Mouse (Mus musculus) ovary, postnatal 14 days (tissue): ENCODE measurements around the gene Hspbp1.

Experiments
- DNase-seq: peaks from one replicate; pipeline ENCODE4 v3.0.0; 2022; ENCODE audit warnings: low spot score

Gene Hspbp1

DNA sequence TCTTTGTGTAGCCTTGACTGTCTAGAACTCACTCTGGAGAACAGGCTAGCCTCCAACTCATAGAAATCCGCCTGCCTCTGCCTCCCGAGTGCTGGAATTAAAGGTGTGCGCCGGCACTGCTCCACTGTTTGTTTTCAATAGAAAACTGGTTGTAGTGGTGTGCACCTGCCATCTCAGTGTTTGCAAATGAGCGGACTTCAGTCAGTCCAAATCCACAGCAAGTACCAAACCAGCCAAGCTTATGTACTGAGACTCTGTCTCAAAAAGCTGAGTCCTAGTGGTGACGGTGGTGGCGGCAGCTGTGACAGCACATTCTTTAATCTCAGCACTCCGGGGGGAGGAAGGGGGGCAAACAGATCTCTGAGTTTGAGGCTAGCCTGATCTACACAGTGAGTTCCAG lies 16.4 kb downstream of the Hspbp1 start:
- DNase-seq = no peak

DNA sequence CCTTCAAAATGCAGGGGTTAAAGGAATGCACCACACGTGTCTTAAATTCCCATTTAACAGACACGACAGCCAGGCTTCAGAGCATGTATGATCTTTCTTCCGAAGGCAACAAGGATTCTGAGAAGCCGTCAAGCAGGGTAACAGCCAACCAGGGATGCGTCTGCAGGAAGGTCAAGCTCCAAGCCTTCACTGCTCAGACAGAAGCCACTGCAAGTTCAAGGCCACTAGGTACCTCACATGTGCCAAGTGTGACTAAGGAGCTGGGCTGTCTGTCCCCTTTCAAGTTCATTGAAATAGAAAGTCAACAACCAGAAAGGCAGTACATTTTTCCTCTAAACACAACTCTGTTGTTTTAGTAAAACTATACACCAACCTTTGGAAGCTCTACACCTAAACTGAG lies 18.0 kb downstream of the Hspbp1 start:
- DNase-seq = no peak

DNA sequence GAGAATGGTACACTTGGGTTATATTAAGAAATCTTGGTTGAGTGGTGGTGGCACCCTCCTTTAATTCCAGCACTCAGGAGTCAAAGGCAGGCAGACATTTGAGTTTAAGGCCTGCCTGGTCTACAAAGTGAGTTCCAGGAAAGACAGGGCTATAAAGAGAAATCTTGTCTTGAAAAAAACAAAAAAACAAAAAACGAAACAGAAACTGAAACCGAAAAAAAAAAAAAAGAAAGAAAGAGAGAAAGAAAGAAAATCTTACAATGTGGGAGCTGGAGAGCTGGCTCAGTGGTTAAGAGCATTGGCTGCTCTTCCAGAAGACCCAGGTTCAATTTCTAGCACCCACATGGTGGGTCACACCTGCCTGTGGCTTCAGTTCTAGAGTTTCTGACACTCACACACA lies 21.1 kb downstream of the Hspbp1 start:
- no peak for DNase-seq

DNA sequence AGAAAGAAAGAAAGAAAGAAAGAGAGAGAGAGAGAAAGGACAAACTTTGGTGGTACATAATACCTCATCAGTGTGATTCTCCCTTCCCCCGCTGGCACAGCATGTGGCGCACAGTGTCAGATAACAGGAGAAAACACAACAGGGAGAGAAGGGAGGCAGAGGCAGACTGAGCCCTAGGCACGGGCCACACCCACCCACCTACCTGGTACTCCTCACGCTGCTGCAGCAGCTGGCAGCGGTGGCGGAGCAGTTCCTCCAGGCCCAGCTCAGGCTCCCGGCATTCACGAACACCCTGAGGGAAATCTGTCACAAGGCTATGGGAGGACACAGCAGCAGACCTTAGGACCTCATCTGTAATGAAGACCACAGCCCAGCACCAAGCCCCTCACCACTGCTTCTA lies 21.7 kb downstream of the Hspbp1 start:
- DNase-seq = no peak

DNA sequence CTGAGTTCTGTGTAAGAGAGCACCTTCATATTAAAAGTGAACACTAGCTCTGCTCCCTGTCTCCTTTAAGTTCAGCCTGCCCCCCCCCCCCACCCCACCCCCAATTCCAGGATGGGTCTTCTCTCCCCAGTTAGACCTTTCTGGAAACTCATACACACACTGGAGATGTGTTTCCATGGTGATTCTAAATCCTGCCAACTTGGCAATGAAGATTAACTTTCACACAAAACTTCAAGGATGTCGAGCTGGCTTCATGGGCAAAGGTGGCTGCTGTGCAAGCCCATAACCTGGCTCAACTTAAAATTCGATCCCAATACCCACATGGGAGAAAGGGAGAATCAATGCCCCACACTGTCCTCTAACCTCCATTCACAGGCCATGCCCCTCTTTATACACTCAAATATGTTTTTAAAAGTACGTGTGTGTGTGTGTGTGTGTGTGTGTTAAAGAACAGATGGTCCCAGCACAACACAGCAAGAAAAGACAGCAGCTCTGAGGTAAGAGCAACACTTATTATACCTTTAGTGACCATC lies 24.9 kb downstream of the Hspbp1 start:
- DNase-seq = no peak

DNA sequence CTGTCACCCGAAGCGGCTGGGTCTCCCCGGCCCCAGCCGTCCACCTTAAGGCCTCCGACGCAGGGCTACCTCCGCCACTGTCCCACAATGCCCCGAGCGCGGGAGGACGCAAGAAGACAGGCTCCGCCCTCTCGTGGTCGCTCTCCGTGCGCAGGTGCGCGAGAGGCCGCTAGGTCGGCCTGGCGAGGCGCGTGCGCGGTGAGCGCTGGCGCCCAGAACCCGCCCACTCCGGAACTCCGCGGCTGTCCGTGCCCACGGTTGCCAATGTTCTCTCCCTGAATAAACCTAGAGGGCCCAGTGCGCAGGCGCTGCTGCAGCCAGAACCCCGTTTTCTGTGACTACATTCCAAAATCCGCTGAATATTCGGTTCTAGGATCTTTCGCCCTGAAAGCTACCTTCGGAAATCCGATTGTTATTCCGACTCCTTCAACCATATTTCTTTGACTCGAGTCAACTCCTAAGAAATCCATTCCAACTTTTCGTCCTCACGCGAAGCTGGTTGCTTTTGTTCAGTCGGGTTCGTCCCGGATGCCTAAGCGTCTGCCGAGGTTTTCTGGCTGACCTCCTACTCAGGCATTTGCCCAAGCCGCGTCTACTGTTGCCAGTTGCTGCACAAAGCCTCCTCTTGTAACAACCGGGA lies 25.8 kb downstream of the Hspbp1 start, which contains the start of gene Ppp6r1:
Gene Ppp6r1 (minus strand): TSS at position 108 of the 640 bp plus-strand sequence.
- DNase-seq = peak; percentile 91

DNA sequence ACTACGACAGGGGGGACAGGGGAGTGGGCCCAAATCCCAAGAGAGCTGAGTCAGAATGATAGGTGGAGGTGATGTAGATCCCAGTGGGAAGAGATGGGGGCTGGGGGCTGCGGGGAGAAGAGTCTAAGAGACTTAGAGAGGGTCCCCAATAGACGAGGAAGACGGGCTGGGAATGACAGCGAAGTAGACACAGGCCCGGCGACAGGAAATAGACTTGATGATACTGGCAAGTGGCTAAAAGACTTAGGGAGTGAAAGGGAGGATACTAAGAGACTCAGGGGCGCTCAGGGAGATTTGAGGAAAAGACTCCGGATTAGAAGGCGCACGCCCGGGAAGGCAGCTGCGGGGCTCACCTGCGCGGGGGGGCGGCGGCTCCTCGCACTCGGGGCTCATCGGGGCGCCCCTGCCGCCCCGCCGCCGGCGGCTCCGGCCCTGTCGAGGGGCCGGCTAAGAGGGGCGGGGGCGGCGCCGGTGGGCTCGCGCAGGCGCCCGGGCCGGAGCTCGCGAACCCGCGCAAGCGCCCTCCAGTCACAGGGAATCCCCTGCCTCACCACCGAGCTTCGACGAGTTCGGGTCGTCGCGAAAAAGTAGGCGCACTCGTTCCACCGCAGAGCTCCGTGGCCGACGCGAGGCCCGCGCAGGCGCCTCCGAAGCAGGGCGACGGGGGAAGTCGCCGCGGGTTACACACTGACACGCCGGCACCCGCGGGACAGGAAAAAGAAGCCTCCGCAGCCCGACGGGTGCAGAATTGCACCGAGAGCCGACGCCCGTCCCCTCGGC lies 26.6 kb downstream of the Hspbp1 start:
- no peak for DNase-seq

DNA sequence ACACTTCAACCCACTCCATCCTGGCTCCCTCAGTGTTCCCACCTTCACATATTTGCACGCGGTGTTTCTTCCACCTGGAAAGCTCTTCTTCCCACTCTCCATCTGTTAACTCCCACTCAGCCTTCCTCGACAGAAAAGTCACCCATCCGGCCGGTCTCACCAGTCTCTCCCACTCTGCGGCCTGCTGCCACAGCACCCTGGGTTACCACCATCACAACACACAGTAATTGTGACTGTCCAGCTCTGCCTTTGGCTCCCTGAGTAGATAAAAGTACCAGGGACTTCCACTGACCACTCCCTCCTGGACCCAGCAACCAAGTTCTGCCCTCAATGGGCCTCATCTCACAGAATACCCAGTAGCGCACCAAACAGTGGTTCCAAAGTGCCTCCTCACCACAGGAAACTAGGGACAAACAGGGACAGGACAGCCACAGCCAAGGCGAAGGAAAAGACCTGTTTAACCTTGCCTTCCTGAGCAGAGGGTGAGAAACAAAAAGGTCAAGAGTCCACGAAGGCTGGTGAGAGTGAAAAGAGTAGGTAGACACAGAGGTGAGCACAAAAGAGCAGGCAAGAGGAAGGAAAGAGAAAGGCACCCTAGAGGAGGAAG lies 27.2 kb downstream of the Hspbp1 start:
- no peak for DNase-seq

DNA sequence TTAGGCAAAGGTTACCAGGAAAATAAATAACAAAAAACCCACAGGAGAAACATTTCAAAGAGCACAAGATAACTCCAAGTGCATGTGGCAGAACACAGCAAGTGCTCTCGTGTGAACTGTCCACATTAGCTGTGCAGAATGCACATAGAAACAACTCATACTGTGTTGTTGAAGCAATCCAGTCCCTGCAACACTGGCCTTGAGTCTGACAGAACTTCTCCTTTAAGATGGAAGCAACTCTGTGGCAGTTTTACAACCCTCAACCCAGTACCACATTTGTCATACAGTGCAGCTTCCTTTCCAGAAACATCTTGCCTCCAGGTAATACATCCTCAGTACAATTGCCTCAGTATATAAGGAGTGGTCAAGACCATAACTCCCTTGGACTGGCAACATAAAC lies 28.1 kb downstream of the Hspbp1 start:
- DNase-seq = no peak

DNA sequence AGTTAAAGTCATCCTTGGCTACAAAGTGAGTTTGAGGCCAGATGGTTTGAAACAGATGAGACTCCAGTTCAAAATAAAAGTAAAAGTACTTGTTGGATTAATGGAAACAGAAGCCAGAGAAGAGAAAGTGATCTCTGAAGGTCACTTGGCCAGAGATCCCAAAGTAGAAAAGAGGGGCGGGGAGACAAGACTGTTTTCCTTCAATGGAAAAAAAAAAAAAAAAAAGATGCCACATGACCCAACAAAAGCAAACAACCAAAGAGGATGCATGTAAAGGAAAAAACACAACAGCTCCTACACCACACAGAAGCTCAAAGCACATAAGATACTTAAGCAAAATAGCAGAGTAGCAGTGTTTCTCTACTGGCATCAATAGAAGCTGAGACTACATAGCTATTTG lies 29.0 kb downstream of the Hspbp1 start:
- DNase-seq = no peak

DNA sequence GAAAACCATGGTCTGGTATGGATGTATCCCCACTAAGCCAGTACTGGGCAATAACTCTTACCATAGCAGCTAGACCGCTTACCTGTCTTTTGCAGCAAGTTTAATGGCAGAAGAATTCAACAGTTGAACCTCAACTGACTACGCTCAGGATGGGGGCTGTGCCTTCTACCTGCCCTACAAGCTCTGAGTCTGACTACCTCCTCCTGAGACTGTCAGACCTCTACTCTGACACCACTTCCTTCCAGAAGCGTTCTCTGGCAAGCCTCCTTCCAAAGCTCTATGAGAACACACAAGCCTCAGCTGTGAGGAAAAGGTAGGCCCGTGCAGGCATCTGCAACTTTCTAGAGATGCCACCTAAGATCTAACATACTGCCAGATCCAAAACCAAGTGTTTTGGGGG lies 29.5 kb downstream of the Hspbp1 start:
- no peak for DNase-seq

DNA sequence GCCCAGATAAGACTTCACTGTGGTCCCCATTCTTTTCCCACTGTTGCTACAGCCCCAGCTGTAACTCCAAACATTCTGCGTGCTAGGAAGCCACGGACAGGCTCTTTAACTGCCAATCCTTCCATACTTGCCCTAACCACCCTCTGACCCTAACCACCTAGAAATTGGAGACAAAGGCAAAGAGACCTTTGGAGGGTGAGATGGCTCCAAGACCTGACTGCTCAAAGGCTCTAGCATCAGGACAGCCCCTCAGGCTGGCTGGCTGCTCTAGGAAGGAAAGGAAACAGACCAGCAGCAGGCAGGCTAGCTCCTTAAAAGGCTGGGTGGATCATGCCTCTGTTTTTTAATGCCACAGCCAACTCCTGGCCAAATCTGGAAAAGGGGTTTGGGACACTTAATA lies 30.6 kb downstream of the Hspbp1 start:
- no peak for DNase-seq

DNA sequence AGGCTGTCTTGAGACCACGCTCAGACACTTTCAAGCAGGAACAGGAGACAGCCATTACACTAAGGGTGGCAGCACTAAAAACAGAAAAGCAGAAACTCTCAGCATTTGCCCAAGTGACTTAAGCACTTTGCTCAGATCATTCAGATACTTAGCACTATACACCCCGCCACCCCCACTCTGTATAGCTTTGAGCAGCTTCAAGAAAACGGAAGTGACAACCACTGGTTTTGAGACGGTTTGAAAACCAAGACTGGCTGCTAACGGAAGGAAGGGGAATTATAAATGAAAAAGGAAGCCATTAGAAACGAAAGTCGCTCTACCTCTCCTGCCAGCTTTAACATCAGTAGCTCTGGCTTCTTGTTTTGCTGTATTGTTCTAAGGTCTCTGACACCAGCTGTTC lies 31.1 kb downstream of the Hspbp1 start:
- no peak for DNase-seq

DNA sequence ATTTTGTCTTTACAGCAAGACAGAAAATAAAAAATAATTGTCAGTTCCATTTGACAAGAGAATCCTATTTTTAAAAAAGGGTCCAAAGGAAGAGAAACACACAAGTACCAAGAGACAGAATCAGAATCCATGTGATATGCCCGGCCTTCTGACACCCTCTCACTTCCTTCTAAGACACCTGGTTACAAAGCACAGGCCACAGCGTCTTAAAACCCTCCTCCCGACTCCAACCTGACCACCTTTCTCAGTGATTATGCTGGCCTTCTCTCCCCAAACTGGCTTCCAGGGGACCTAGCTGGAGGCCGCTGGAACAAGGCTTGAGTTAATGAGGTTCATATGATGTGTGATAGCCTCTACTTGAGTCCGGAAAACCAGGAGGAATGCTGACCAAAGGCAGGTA lies 31.5 kb downstream of the Hspbp1 start:
- no peak for DNase-seq

DNA sequence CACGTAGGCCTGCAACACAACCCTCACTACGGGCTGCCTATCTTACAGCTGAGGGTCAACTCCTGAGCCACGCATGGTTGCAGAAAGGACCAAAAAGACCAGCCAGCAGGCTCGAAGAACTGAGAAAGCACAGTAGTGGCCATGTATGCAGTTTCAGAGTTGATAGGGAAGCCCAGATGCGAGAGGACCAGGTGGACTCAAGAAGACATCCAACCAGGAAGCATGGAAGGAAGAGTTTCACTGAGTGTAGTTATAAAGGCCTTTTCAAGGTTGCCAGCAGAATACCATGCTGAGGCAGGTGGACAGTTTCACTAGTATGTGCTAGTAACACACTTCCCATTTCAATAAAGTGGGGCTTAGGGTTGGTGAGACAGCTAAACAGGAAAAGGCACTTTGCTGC lies 32.1 kb downstream of the Hspbp1 start:
- DNase-seq = no peak

DNA sequence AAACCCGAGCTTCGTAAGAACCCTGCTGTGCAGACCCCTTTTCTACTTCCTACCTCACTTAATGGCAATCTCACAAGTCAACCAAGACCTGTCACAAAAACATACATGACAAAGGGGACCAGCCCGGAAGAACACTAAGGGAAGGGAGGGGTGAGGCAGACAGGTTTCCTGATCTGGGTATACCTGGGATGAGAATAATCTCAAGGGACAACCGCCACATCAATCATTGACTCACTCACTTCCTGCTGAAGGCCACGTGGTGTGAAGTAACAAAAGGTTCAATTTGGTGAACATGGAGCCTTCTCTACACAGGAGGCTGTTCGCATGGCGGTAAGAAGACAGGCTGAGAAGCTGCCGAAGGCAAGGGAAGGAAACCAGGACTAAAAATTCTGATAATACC lies 33.3 kb downstream of the Hspbp1 start:
- DNase-seq = no peak

DNA sequence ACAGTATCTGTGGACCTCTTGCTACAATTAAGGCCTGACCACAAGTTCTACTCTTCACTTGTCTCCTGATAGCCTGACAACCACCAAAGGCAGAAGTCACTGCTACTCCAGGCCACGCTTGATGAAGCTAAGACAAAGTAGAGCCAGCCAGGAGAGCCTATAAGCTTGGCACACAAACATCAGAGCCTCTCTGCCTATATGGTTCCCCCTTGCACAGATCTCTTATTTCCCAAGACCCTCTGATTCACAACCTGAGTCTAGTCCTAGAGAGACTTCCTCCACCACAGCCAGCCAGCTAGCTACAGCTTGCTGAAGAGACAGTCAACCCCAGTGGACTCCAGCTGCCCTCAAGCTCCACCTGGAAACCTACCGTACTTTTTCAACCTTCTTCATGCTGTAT lies 36.9 kb downstream of the Hspbp1 start:
- no peak for DNase-seq

DNA sequence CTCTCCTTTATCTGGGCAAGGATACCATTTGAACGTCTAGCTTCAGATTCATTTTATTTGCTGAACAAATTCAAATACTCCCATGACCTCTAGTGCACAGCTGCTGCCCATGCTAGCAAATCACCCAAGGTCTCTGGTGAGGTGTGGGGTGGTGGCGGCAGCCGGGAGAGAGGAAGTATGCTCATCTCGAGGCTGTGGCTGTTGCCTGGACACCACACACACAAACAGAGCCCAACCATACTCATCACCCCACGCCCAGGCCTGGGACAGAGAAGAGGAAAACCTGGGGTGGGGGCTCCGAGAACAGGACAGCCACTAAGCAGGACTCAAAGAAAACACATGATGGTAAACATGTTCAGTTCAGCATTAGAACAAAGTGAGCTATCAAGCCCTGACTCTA lies 37.6 kb downstream of the Hspbp1 start:
- DNase-seq = no peak

DNA sequence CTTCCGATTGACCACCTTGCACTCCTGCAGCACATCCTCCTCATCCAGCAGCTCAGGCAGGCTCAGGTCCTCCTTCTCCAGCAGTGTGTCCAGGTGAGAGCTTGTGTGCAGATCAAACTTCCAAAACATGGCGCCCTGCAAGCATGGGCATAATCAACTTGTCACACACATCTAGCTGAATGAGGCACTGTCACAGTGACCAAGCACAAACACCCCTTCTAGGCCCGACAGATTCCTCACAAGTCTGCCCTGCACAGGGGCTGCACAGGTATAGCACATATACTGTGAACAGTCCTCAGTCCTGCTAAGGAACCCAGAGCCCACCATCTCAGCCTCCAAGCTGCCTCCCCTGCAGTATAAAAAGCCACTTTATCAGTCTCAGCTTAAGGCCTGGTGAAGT lies 38.1 kb downstream of the Hspbp1 start:
- no peak for DNase-seq

DNA sequence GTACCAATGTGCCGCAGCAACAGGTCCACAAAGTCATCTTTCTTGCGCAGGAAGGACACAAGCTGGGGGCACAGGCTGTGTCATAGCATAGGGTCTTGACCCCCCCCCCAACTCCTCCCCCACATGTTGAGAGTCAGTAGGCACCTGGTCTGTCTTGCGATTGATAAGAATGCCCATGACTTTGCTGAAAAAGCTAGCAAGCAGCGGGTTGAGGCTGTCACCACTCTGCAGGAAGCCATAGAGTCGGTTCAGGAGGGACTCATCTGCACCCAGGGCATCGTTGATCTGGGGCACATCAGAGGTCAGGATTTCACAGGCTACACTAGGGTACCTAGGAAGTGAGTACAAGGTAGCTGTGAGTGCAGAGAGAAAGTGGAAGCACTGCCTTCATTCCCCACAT lies 41.6 kb downstream of the Hspbp1 start:
- no peak for DNase-seq

DNA sequence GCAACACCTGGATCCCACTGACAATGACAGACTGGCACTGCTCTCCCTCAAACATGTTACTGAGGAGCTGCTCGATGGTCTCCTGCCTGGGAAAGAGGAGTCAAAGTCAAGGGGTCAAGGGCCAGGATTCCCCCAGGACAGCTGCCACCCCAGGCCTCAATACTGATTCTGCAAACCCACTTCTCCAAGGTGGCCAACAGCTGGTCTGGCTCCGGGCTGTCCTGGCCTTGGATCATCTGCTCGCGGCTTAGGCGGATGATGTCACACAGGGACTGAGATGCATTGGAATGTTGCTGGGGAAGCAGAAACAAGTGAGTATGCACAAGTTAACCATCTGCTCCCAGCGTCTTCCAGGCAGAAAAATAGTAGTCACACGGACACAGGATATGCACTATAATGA lies 42.9 kb downstream of the Hspbp1 start:
- DNase-seq = no peak

DNA sequence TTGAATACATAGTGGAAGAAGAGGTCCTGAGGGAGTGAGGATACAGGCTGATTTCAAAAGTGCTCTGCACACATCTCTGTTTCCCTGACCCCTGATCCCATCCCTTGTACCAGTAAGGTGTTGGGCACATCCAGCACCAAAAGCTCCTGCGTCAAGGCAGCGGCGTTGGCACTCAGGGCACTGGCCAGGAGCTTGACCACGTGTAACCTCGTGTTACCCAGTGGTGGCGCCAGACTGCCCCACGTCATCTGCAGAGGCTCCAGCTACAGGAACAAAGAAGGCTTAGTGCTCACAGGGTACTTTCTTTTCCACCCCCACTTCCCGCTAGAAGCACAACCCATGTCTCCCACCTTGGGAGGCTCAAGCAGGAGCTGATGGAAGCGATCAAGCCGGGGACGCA lies 43.7 kb downstream of the Hspbp1 start:
- DNase-seq = no peak

DNA sequence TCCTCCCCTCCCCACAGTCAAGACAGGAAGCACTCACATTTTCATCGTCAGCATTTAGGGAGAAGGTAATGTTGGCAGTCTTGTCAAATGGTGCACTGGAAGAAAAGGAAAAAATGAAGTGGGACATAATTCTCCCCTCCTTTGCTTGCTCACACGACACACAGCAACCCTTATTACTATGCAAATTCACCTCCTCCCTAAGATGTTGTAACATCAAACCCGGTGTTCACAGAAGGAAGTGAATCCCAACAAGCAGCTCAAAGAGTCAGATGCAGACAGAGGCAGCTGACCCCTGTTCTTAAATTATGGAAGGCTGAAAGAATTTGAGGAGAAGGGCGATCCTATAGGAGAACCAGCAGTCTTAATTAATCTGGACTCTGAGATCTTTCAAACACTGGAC lies 48.7 kb downstream of the Hspbp1 start:
- no peak for DNase-seq
